Mouse (Mus musculus) liver, embryonic 14.5 days (tissue): ENCODE results near the gene Chga. TPM values are rescaled to one million over a fixed set of nuclear protein-coding genes. Genes with fewer than 3 reads are reported as not detected.
A peak's percentile ranks its signal among the peaks of the same experiment; 100 is the strongest.

Experiments
- ATAC-seq: fragments of 200-750 bp; cut with Nextera tagmentation; 2 replicates; pipeline ENCODE4 v1.8.0; 2017; ENCODE audit warnings: moderate number of reproducible peaks, mild to moderate bottlenecking, moderate library complexity; ENCODE audit not compliant: insufficient read depth
- DNase-seq, 3 experiments: peaks; one replicate each; pipeline ENCODE4 v3.0.0-alpha.2; 2012 to 2013; ENCODE audit warnings: low read depth in 3 of 3, low spot score in 3 of 3
- H3K27ac ChIP-seq: fragments of 300-500 bp; sonication (generic); 2 replicates; pipeline ENCODE4 v1.5.1; 2014; ENCODE audit warnings: moderate library complexity, mild to moderate bottlenecking, control low read depth, inconsistent platforms
- H3K27me3 ChIP-seq: fragments of 300-500 bp; sonication (generic); 2 replicates; pipeline ENCODE4 v1.6.1; 2014; ENCODE audit warnings: mild to moderate bottlenecking, low read length, moderate library complexity; ENCODE audit not compliant: control insufficient read depth, insufficient read depth
- H3K36me3 ChIP-seq: fragments of 300-500 bp; sonication (generic); replicated peaks from 2 replicates; pipeline ENCODE4 v1.6.1; 2014; ENCODE audit warnings: low read depth; ENCODE audit not compliant: control insufficient read depth, insufficient read depth
- H3K4me1 ChIP-seq, 2 experiments: fragments of 200-500 bp in 1 of 2; fragments of 300-500 bp in 1 of 2; sonication (generic) in 1 of 2; replicated peaks; 2 replicates each; pipeline ENCODE4 v1.6.1; 2012 to 2014; ENCODE audit warnings: antibody characterized with exemption in 1 of 2, inconsistent platforms in 1 of 2, low read length in 1 of 2; ENCODE audit not compliant: control insufficient read depth in 2 of 2, insufficient read depth in 2 of 2
- H3K4me2 ChIP-seq: fragments of 300-500 bp; sonication (generic); 2 replicates; pipeline ENCODE4 v1.6.1; 2014; ENCODE audit warnings: low read depth, mild to moderate bottlenecking, control low read depth, moderate library complexity
- H3K4me3 ChIP-seq, 2 experiments: fragments of 200-500 bp in 1 of 2; fragments of 300-500 bp in 1 of 2; sonication (generic) in 1 of 2; 2 replicates each; pipeline ENCODE4 v1.5.1; 2012 to 2014; ENCODE audit warnings: low read depth in 2 of 2, low read length in 2 of 2, mild to moderate bottlenecking in 2 of 2, control low read depth in 1 of 2, inconsistent platforms in 1 of 2, moderate library complexity in 1 of 2; ENCODE audit not compliant: insufficient read depth in 1 of 2
- H3K9ac ChIP-seq: fragments of 300-500 bp; sonication (generic); replicated peaks from 2 replicates; pipeline ENCODE4 v1.6.1; 2014; ENCODE audit warnings: mild to moderate bottlenecking, control low read depth, moderate library complexity
- H3K9me3 ChIP-seq: fragments of 300-500 bp; sonication (generic); 2 replicates; pipeline ENCODE4 v1.6.1; 2016; ENCODE audit warnings: low read length, mixed read lengths; ENCODE audit not compliant: control insufficient read depth
- CTCF ChIP-seq: IDR thresholded peaks from 2 replicates; pipeline ENCODE4 v1.5.1; 2016; ENCODE audit warnings: antibody characterized with exemption, low read depth, control low read depth
- EP300 ChIP-seq: IDR thresholded peaks from 2 replicates; pipeline ENCODE4 v1.6.1; 2016; ENCODE audit warnings: antibody characterized with exemption, low read depth
- WGBS: fragments of 180-500 bp; shearing (Covaris S2); extraction: QIAGEN DNeasy Blood & Tissue Kit; methylation state at CpG from one replicate; pipeline ENCODE4 v1.1.7; 2014; ENCODE audit not compliant: insufficient replicate concordance; 5-methylcytosine and 5-hydroxymethylcytosine counted together
- polyA plus RNA-seq, 2 experiments: library from polyadenylated mRNA; depleted of rRNA in 1 of 2; stranded (reverse) in 1 of 2; unstranded in 1 of 2; fragments of >200 nt; fragmentation: Nextera tagmentation in 1 of 2; extraction: Ambion mirVana in 1 of 2; gene quantifications; 2 replicates each; pipeline versions ENCODE4 v1.2.1 to v1.2.3; 2012 to 2014

Gene Chga
- polyA plus RNA-seq, 2 experiments = 1.2 to 1.9 TPM

- WGBS = 69% methylated on average over 3 of the region's 3 CpGs
- DNase-seq = no peak
- no peak for ATAC-seq
Measured at GRCm38 (mm10) chr12:102555850-102556249, 1.1 kb downstream of the Chga start.

GRCm38 (mm10) chr12:102557372-102557771 is 2.6 kb downstream of the Chga start:
- TF ChIP-seq EP300 (no peak), CTCF (no peak)
- WGBS = 56% methylated on average over 5 of the region's 5 CpGs

More at GRCm38 (mm10) chr12:102555850-102556249, 1.1 kb downstream of the Chga start:
- Histone ChIP-seq H3K27ac (no peak overlapping the region), H3K9me3 (no peaks in the 10 kb centered on the region), H3K4me3 (no peak overlapping the region), H3K9ac (no peak overlapping the region), H3K4me2 (no peak overlapping the region), H3K27me3 (peaks cover 18% of the 10 kb centered on the region), H3K4me1 (peaks cover 0 to 2% of the 10 kb centered on the region in 2 experiments; a peak in 1 of 4 replicates), H3K36me3 (no peaks in the 10 kb centered on the region)
- TF ChIP-seq CTCF (no peak), EP300 (no peak)

GRCm38 (mm10) chr12:102565086-102565485 is 10.3 kb downstream of the Chga start:
- Histone ChIP-seq H3K9ac (no peak overlapping the region), H3K27me3 (no peaks in the 10 kb centered on the region), H3K36me3 (no peaks in the 10 kb centered on the region), H3K9me3 (no peaks in the 10 kb centered on the region), H3K4me3 (no peak overlapping the region), H3K4me2 (peak overlapping the region; percentile 28), H3K4me1 (peaks cover 7 to 15% of the 10 kb centered on the region in 2 experiments), H3K27ac (no peak overlapping the region)
- ATAC-seq (peak; percentile 87), DNase-seq (peak; percentile 37 to 49 (median 42))
- no peak for TF ChIP-seq CTCF
- peak; percentile 41; the same call in 1 of the 2 replicates for TF ChIP-seq EP300
- 19% methylated on average over 6 of the region's 6 CpGs for WGBS

More at GRCm38 (mm10) chr12:102557372-102557771, 2.6 kb downstream of the Chga start:
- Histone ChIP-seq H3K9me3 (no peaks in the 10 kb centered on the region), H3K27me3 (peaks cover 18% of the 10 kb centered on the region), H3K4me2 (no peak overlapping the region), H3K27ac (no peak overlapping the region), H3K4me3 (no peak overlapping the region), H3K36me3 (no peaks in the 10 kb centered on the region), H3K9ac (no peak overlapping the region), H3K4me1 (no peaks in the 10 kb centered on the region)
- ATAC-seq (no peak), DNase-seq (no peak)

GRCm38 (mm10) chr12:102566951-102567350 is 12.2 kb downstream of the Chga start:
- H3K36me3 ChIP-seq = no peaks in the 10 kb centered on the region
- H3K27me3 ChIP-seq = no peaks in the 10 kb centered on the region
- no peak overlapping the region for H3K27ac ChIP-seq
- no peak overlapping the region for H3K4me2 ChIP-seq
- H3K4me1 ChIP-seq = peaks cover 7 to 15% of the 10 kb centered on the region in 2 experiments
- H3K4me3 ChIP-seq = no peak overlapping the region
- ATAC-seq (no peak), DNase-seq (no peak)
- TF ChIP-seq EP300 (no peak), CTCF (no peak)
- no peak overlapping the region for H3K9ac ChIP-seq
- H3K9me3 ChIP-seq = no peaks in the 10 kb centered on the region
- 22% methylated on average over 2 of the region's 2 CpGs for WGBS

GRCm38 (mm10) chr12:102568219-102568618 is 13.4 kb downstream of the Chga start:
- no peak for ATAC-seq
- Histone ChIP-seq H3K36me3 (no peaks in the 10 kb centered on the region), H3K4me1 (peaks cover 7 to 15% of the 10 kb centered on the region in 2 experiments), H3K27me3 (no peaks in the 10 kb centered on the region), H3K9me3 (no peaks in the 10 kb centered on the region), H3K4me3 (no peak overlapping the region), H3K4me2 (no peak overlapping the region), H3K9ac (no peak overlapping the region), H3K27ac (no peak overlapping the region)
- WGBS = 77% methylated on average over 7 of the region's 7 CpGs
- TF ChIP-seq CTCF = no peak
- no peak for DNase-seq
